Mouse (Mus musculus) spleen, adult 2 months (tissue): ENCODE results near the gene Mrpl24.

Source experiments
- CTCF ChIP-seq: fragments of 200-500 bp; IDR thresholded peaks from 2 replicates; pipeline ENCODE4 v1.5.1; 2011; ENCODE audit warnings: mild to moderate bottlenecking, inconsistent platforms; ENCODE audit not compliant: insufficient read depth, insufficient read length, insufficient replicate concordance; ENCODE audit errors: extremely low read depth
- POLR2A ChIP-seq: fragments of 200-500 bp; IDR thresholded peaks from 2 replicates; pipeline ENCODE4 v1.6.1; 2011; ENCODE audit warnings: low read depth, low read length, inconsistent platforms

DNA sequence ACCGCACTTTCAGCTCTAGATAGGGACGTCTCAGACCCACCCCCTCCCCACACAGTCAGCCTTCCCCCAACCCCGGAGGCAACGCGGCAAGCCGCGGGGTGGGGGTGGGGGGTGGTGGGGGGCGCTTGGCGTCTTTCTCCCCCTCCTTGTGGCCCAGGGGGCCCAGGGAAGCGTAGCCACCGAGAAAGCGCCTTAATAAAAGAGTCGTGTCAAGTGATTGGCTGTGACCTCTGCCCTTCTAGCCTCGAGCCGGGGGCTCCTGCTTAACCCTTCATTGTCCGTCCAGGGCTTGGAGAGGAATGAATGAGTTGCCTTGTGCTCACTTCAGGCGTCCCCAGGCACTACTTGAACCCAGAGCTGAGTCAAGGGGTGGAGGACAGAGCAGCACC is 28.5 kb downstream of the Mrpl24 start:
- TF ChIP-seq CTCF (no peak), POLR2A (no peak)
